Mouse (Mus musculus): ENCODE measurements at regions not wholly inside any gene's neighbourhood (a gene's known extent, or its start where the extent isn't known, plus 50 kb on each side); places are given as distances from the start of the nearest gene placed in this dataset.
"Not testable (repeated sequence)": the region's sequence is repeated elsewhere in the genome, so short reads cannot be mapped to it uniquely, and the experiment has no call there.

DNA sequence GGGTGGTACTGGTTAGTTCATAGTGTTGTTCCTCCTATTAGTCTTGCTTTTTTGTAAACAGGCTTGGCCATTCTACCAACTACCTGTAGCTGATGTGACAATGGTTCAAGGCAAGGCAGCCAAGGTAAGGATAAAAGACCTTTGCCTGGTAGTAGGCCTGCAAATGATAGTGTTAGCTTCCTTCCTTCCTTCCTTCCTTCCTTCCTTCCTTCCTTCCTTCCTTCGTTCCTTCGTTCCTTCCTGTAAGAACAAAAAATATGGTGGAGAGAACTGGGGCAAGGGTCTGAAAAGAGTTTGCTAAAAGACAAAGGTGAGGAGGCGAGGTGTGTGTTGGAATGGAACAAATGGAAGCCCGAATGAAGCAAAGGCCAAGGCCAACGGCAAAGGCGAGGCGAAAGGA is 84.8 kb upstream of the Ezh2 start:
- not testable (repeated sequence) for H3K4me3 ChIP-seq (replicated peaks; ENCODE audit: extremely low read depth, low read depth, low read length); DNase-seq; H3K4me1 ChIP-seq (ENCODE audit: control insufficient read depth, insufficient read depth, low read length)
- 82% methylated on average over 2 of the region's 7 CpGs for WGBS

DNA sequence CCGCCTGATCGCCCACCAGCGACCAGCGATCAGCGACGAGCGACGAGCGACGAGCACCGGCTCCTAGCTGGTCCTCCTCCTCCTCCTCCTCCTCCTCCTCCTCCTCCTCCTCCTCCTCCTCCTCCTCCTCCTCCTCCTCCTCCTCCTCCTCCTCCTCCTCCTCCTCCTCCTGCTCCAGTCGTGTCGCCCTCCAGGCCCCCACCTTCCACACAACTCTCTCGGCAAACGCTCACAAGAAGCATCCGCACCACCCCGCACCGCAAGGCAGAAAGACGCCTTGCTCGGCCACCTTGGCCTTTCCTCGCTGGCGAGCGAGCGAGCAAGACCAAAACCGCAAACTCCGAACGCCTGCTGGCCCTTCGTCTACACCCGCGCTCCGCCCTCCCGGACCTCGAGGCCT is 77.6 kb upstream of the Ezh2 start:
- not testable (repeated sequence) for H3K4me1 ChIP-seq (ENCODE audit: control insufficient read depth, insufficient read depth, low read length); H3K4me3 ChIP-seq (replicated peaks; ENCODE audit: extremely low read depth, low read depth, low read length)
- 1% methylated on average over 12 of the region's 33 CpGs for WGBS
- peak; percentile 56 for DNase-seq

DNA sequence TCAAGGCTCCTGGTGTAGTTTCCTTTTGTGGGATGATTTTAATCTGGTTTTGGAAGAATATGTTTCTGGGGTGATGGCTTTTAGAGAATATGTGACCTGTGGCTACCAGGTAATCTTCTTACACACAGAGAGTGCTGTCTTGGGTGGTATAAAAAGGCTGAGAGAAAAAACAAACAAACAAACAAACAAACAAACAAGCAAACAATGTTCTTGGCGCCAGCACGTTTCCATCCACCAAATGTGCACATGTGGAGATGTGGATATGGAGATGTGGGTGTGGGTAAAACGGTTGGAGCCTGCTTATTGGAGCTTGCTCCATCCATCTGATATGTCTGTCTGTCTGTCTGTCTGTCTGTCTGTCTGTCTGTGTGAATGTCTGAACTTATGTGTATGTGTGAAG is 57.7 kb upstream of the Ezh2 start:
- not testable (repeated sequence) for H3K4me3 ChIP-seq (replicated peaks; ENCODE audit: extremely low read depth, low read depth, low read length)
- peak; percentile 57 for DNase-seq
- 73% methylated on average over 3 of the region's 3 CpGs for WGBS

DNA sequence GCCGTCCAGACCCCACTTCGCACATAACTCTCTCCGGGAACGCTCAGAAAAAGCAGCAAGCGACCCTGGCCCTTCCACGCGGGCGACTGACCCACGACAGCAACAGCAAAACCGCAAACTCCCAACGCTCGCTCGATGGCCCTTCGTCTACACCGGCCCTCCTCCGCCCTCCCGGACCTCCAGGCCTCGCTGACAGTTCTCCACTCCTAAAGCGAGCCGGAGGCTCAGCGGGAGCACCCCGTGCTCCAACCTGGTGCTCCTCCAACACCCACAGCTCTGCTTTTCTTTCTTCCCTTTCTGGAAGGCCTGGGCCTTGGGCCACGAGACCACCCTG is 56.2 kb upstream of the Ezh2 start:
- DNase-seq; H3K4me1 ChIP-seq (ENCODE audit: control insufficient read depth, insufficient read depth, low read length): not testable (repeated sequence)
- peak overlapping the region; percentile 81 for H3K4me3 ChIP-seq (replicated peaks; ENCODE audit: extremely low read depth, low read depth, low read length)
- WGBS, result 2% methylated on average over 22 of the region's 23 CpGs

More for the DNA sequence above, 57.7 kb upstream of the Ezh2 start:
- H3K4me1 ChIP-seq (ENCODE audit: control insufficient read depth, insufficient read depth, low read length), result not testable (repeated sequence)

DNA sequence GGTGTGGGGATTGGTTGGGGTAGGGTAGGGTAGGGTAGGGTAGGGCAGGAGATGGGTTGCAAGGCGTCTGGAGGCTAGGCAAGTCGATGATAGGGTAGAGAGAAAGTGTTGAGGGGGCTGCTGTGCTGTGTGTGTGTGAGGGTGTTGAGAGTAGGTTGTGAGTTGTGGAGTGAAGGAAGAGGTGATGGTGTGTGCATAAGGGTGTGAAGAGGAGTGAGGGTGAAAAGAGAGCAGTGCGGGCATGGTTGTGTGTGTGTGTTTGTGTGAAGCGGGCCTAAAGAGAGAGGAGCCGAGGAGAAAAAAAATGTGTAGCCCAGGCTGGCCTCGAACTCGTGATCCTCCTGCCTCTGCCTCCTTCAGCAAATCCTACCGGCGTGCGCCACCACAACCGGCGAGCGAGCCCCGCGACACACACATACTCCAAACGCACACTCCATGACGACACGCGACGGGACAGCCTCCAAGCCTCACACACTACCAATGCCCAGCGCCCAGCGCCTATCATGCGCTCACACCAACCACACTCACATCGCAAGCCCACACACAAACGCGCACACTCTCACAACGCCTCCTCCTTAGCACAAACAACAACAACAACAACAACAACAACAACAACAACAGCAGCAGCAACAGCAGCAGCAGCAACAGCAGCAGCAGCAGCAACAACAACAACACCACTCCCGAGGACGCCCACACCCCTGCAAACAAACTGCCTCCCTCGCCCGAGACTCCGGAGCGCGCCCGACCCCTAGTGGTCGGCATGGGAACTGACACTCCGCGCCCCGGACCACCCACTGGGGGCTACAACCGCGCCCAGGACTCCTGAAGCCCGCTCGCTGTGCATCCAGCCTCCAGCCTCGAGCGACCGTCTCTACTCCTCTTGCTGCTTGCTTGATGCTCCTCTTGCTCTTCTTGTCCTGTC is 55.6 kb upstream of the Ezh2 start:
- TF ChIP-seq POLR2A (IDR thresholded peaks at IDR 0.05; ENCODE audit: borderline replicate concordance, extremely low read depth, low read depth, low read length), result peak; percentile 23; the same call in 1 of the 2 replicates
- peak; percentile 50; the same call in 1 of the 2 replicates for TF ChIP-seq CTCF (IDR thresholded peaks at IDR 0.05; ENCODE audit: insufficient read depth, low read length)
- Histone ChIP-seq H3K4me1 (ENCODE audit: control insufficient read depth, insufficient read depth, low read length) (no peaks in the 10 kb centered on the region), H3K4me3 (replicated peaks; ENCODE audit: extremely low read depth, low read depth, low read length) (peak overlapping the region; percentile 81)
- WGBS, result 3% methylated on average over 46 of the region's 46 CpGs
- DNase-seq, result peak; percentile 94

DNA sequence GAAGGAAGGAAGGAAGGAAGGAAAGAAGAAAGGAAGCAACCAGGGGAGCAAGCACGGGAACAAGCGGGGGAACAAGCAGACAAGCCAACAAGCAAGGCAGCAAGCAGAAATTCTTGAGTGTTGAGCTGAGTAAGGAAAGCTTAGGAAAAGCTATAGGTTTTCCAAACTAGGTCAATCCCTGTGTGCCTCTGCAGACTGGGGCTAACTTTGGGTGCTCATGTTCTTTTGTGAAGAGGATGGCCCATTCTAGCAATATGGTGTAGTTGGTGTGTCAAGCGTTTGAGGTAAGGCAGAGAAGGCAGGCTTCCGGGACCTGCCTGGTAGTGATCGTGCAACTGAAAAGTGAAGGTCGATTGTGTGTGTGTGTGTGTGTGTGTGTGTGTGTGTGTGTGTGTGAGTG is 54.8 kb upstream of the Ezh2 start:
- no peak overlapping the region for H3K4me3 ChIP-seq (replicated peaks; ENCODE audit: extremely low read depth, low read depth, low read length)
- TF ChIP-seq POLR2A (IDR thresholded peaks at IDR 0.05; ENCODE audit: borderline replicate concordance, extremely low read depth, low read depth, low read length), result no peak
- peak; percentile 13 for DNase-seq
- H3K4me1 ChIP-seq (ENCODE audit: control insufficient read depth, insufficient read depth, low read length), result no peaks in the 10 kb centered on the region
- WGBS, result 81% methylated on average over 6 of the region's 6 CpGs

DNA sequence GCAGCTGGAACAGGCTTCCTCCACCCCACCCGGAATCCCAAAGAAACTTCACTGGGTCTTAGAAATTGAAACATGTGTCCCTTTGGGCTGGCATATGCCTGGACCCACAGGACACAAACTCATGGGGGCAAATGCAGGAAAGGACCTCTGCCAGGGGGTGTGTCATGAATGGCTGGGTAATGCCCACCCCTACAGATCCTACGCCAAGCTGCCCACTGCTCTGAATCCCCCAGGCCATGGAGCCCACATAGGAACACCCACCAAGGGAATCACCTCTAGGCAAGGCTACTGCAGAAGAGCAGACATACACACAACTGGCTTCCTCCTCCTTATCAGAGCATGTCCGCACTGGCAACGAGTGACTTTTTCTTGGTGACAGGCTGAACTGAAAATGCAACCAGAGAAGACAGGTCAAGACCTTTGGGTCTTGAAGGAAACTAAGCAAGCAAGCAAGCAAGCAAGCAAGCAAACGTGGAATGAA is 54.4 kb upstream of the Ezh2 start:
- DNase-seq, result peak; percentile 11
- Histone ChIP-seq H3K4me1 (ENCODE audit: control insufficient read depth, insufficient read depth, low read length) (no peaks in the 10 kb centered on the region), H3K4me3 (replicated peaks; ENCODE audit: extremely low read depth, low read depth, low read length) (no peak overlapping the region)
- WGBS, result 55% methylated on average over 5 of the region's 5 CpGs
- TF ChIP-seq CTCF (IDR thresholded peaks at IDR 0.05; ENCODE audit: insufficient read depth, low read length) (no peak), POLR2A (IDR thresholded peaks at IDR 0.05; ENCODE audit: borderline replicate concordance, extremely low read depth, low read depth, low read length) (no peak)

DNA sequence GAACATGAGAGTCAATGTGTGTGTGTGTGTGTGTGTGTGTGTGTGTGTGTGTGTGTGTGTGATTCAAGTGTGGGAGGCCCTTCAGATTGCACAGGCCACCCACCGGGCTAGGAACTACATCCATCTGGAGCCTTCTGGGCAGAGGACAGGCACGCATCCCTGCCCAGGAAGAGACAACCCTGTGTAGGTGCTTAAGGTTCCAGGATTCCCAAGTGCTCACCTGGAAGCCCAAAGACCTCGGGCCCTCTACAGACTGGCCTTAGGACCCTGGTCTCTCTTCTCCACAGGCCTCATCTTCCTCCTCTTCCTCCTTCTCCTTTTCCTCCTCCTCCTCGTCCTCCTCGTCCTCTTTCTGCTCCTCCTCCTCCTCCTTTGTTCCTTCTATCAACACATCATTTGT is 53.8 kb upstream of the Ezh2 start:
- DNase-seq, result peak; percentile 8
- TF ChIP-seq POLR2A (IDR thresholded peaks at IDR 0.05; ENCODE audit: borderline replicate concordance, extremely low read depth, low read depth, low read length), result no peak
- Histone ChIP-seq H3K4me1 (ENCODE audit: control insufficient read depth, insufficient read depth, low read length) (no peaks in the 10 kb centered on the region), H3K4me3 (replicated peaks; ENCODE audit: extremely low read depth, low read depth, low read length) (no peak overlapping the region)
- 73% methylated on average over 5 of the region's 5 CpGs for WGBS

DNA sequence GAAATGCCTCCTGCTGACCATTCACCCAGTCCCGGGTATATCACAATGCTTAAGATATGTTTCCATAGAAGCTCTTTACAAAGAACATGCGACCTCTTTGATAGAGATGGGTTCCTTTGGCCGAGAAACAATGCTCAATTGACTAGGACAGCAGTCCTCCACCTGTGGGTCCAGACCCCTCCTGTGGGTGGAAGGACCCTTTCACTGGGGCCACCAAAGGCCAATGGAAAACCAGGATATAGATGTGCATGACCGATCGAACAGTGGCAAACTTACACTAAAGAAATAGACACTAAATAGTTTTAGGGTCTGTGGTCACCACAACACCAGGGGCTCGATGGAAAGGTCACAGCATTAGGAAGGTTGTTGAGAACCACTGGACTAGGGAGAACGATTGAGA is 53.2 kb upstream of the Ezh2 start:
- peak; percentile 3 for DNase-seq
- no peaks in the 10 kb centered on the region for H3K4me1 ChIP-seq (ENCODE audit: control insufficient read depth, insufficient read depth, low read length)
- TF ChIP-seq CTCF (IDR thresholded peaks at IDR 0.05; ENCODE audit: insufficient read depth, low read length), result no peak
- no peak for TF ChIP-seq POLR2A (IDR thresholded peaks at IDR 0.05; ENCODE audit: borderline replicate concordance, extremely low read depth, low read depth, low read length)

DNA sequence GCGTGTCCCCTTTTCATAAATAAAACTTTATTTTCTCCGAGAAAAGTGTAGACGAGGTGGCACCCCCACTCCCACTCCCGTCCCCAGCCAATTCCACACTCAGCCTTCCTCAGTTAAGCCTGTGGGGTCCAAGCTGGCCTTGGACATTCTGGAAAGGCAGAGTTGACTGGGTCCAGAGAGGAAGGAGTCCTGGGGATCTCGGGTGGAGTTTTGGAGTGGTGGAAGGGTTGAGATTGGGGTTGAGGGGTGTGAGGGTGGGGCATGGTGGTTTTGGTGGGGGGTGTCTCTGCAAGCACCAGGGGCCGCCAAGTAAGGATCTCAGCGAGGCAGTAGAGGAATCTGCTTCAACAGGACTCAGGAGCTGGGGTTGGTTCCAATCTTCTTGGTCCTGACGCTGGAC is 52.7 kb upstream of the Ezh2 start:
- H3K4me1 ChIP-seq (ENCODE audit: control insufficient read depth, insufficient read depth, low read length), result no peaks in the 10 kb centered on the region
- TF ChIP-seq POLR2A (IDR thresholded peaks at IDR 0.05; ENCODE audit: borderline replicate concordance, extremely low read depth, low read depth, low read length), result no peak
- no peak for TF ChIP-seq CTCF (IDR thresholded peaks at IDR 0.05; ENCODE audit: insufficient read depth, low read length)
- H3K4me3 ChIP-seq (replicated peaks; ENCODE audit: extremely low read depth, low read depth, low read length), result no peak overlapping the region
- WGBS, result 79% methylated on average over 8 of the region's 8 CpGs
- no peak for DNase-seq

More for the DNA sequence above, 53.2 kb upstream of the Ezh2 start:
- no peak overlapping the region for H3K4me3 ChIP-seq (replicated peaks; ENCODE audit: extremely low read depth, low read depth, low read length)
- WGBS, result 87% methylated on average over 7 of the region's 7 CpGs
